Mouse (Mus musculus) CH12.LX (cell line): ENCODE results near the gene Nim1k.

ENCODE experiments used
- CHD1 ChIP-seq: IDR thresholded peaks from 2 replicates; pipeline ENCODE4 v1.6.1; 2012; ENCODE audit warnings: low read depth, low read length, improper control_type of control experiment, inconsistent platforms
- CHD2 ChIP-seq: IDR thresholded peaks from 2 replicates; pipeline ENCODE4 v1.6.1; 2011; ENCODE audit warnings: low read length, improper control_type of control experiment
- CTCF ChIP-seq, 2 experiments: IDR thresholded peaks in 1 of 2; conservative IDR thresholded peaks in 1 of 2; 2 replicates each; pipeline ENCODE4 v1.5.1; 2011 to 2012; ENCODE audit warnings: low read depth in 2 of 2, low read length in 2 of 2, improper control_type of control experiment in 1 of 2, inconsistent platforms in 1 of 2, mild to moderate bottlenecking in 1 of 2, moderate library complexity in 1 of 2
- ELF1 ChIP-seq: IDR thresholded peaks from 2 replicates; pipeline ENCODE4 v1.6.1; 2014; ENCODE audit warnings: low read depth, mild to moderate bottlenecking, inconsistent platforms, low read length, improper control_type of control experiment
- EP300 ChIP-seq: IDR thresholded peaks from 2 replicates; pipeline ENCODE4 v1.6.1; 2011; ENCODE audit warnings: low read length, improper control_type of control experiment
- GABPA ChIP-seq: IDR thresholded peaks from 2 replicates; pipeline ENCODE4 v1.6.1; 2012; ENCODE audit warnings: low read depth, low read length, improper control_type of control experiment, inconsistent platforms; ENCODE audit not compliant: insufficient replicate concordance
- JUN ChIP-seq: IDR thresholded peaks from 2 replicates; pipeline ENCODE4 v1.6.1; 2011; ENCODE audit warnings: low read depth, mild to moderate bottlenecking, low read length, improper control_type of control experiment, moderate library complexity; ENCODE audit not compliant: insufficient read depth
- JUND ChIP-seq: conservative IDR thresholded peaks from 2 replicates; pipeline ENCODE4 v1.6.1; 2011; ENCODE audit warnings: low read depth, low read length, improper control_type of control experiment
- MAFK ChIP-seq: IDR thresholded peaks from 2 replicates; pipeline ENCODE4 v1.6.1; 2011; ENCODE audit warnings: low read length, improper control_type of control experiment; ENCODE audit not compliant: insufficient replicate concordance
- MAZ ChIP-seq: IDR thresholded peaks from 2 replicates; pipeline ENCODE4 v1.6.1; 2012; ENCODE audit warnings: low read depth, mild to moderate bottlenecking, inconsistent platforms, low read length, improper control_type of control experiment, moderate library complexity
- MEF2A ChIP-seq: IDR thresholded peaks from 2 replicates; pipeline ENCODE4 v1.6.1; 2014; ENCODE audit warnings: low read depth, mild to moderate bottlenecking, inconsistent platforms, low read length, improper control_type of control experiment, borderline replicate concordance
- POLR2A ChIP-seq: IDR thresholded peaks from 2 replicates; pipeline ENCODE4 v1.6.1; 2011; ENCODE audit warnings: low read depth, mild to moderate bottlenecking, improper control_type of control experiment, low read length

DNA sequence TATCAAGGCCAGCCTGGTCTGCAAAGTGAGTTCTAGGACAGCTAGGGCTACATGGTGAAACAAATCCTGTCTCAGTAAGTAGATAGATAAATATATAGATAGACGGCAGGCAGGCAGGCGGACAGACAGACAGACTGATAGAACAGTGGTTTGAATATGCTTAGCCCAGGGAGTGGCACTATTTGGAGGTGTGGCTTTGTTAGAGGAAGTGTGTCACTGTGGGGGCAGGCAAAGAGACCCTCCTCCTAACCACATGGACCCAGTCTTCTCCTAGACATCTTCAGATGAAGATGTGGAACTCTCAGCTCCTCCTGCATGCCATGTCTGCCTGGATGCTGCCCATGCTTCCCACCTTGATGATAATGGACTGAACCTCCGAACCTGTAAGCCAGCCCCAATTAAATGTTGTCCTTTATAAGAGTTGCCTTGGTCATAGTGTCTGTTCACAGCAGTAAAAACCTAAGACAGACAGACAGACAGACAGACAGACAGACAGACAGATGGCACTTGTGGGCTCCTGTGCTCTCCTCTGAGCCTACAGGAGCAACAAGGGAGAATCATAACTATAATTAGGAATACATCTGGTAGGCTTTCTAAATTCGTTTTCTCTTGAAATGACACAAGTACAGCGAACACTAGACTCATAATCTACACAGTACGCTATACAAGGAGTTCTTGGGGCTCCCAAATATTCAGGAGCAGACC is 12.8 kb downstream of the Nim1k start:
- TF ChIP-seq MAFK (no peak), CTCF (conservative IDR thresholded peaks at IDR 0.05 in 1 of 2, IDR thresholded peaks at IDR 0.05 in 1 of 2; ENCODE audit: low read depth in 2 of 2, low read length in 2 of 2) (no peak), CHD2 (no peak), POLR2A (peak; percentile 48), MAZ (no peak), ELF1 (no peak), JUND (no peak), EP300 (no peak), MEF2A (no peak), CHD1 (no peak), GABPA (no peak), JUN (no peak)
